ENCODE assay signal across 8 mouse cellular contexts in genomic region chr10:20104271-20104931, GRCm38 (mm10). TPM values are rescaled to one million over a fixed set of nuclear protein-coding genes. Genes with fewer than 3 reads are reported as not detected.
DNase-seq lines count a peak whose midpoint lies in the region; ATAC-seq and TF ChIP-seq lines count a peak whose summit lies in the region.

No protein-coding gene starts in this region.

- peak overlapping the region; percentile 22; the same call in 1 of the 2 replicates for H3K4me2 ChIP-seq in CH12.LX (ENCODE audit: insufficient read depth, low read depth, poor library complexity, severe bottlenecking)
- H3K4me2 ChIP-seq in forebrain, embryonic 15.5 days (replicated peaks): no peak overlapping the region

- no peak for TF ChIP-seq RAD21 in CH12.LX (IDR thresholded peaks at IDR 0.05; ENCODE audit: low read depth, low read length)

- TF ChIP-seq POLR2A in CH12.LX (IDR thresholded peaks at IDR 0.05; ENCODE audit: low read depth, low read length): no peak

- H3K36me3 ChIP-seq in CH12.LX (replicated peaks in 1 of 2; ENCODE audit: control insufficient read depth in 1 of 2, insufficient read depth in 1 of 2, low read length in 1 of 2): peaks cover 60 to 83% of the 10 kb centered on the region in 2 experiments
- no peaks in the 10 kb centered on the region for H3K36me3 ChIP-seq in forebrain, embryonic 15.5 days

- 75% methylated on average over 8 of the region's 8 CpGs for WGBS in forebrain, embryonic 15.5 days

- no peak for ATAC-seq in forebrain, embryonic 15.5 days (replicated peaks)

- in situ Hi-C loops in CH12.LX (cut with MboI; ENCODE audit: low pct_ligation_motif_present, low pct_unique_long_range_greater_than_20kb, low sequenced_read_pairs): no loop called here

- no peak overlapping the region for H3K27ac ChIP-seq in CH12.LX (ENCODE audit: insufficient read depth, low read depth)
- H3K27ac ChIP-seq in forebrain, embryonic 15.5 days (replicated peaks): no peak overlapping the region

- H3K9me3 ChIP-seq in CH12.LX (replicated peaks; ENCODE audit: low read length): no peaks in the 10 kb centered on the region
- no peaks in the 10 kb centered on the region for H3K9me3 ChIP-seq in forebrain, embryonic 15.5 days

- intact Hi-C loops in heart, postnatal 10 days (cut with DNase I): no loop called here

- dilution Hi-C loops in CH12.LX (cut with MboI; ENCODE audit: extremely low pct_ligation_motif_present, extremely low pct_unique_long_range_greater_than_20kb, low sequenced_read_pairs): no loop called here

- TF ChIP-seq EP300 in CH12.LX (IDR thresholded peaks at IDR 0.05; ENCODE audit: low read length): peak; percentile 62

- no peak overlapping the region for H3K4me3 ChIP-seq in CH12.LX (replicated peaks in 1 of 3; ENCODE audit: low read depth in 2 of 3, low read length in 2 of 3, poor library complexity in 1 of 3)
- no peak overlapping the region for H3K4me3 ChIP-seq in forebrain, embryonic 15.5 days

- peaks cover 8 to 20% of the 10 kb centered on the region in 2 experiments for H3K4me1 ChIP-seq in CH12.LX (ENCODE audit: control insufficient read depth in 1 of 2, insufficient read depth in 2 of 2)
- no peaks in the 10 kb centered on the region for H3K4me1 ChIP-seq in forebrain, embryonic 15.5 days

- H3K79me2 ChIP-seq in CH12.LX (replicated peaks; ENCODE audit: control insufficient read depth, extremely low read depth, insufficient read depth, poor library complexity, severe bottlenecking): 0 out of 2 replicates have a peak, but pooled peaks cover 2% of the 10 kb centered on the region

- no peak overlapping the region for H3K9ac ChIP-seq in CH12.LX (ENCODE audit: insufficient read depth, low read depth)
- no peak overlapping the region for H3K9ac ChIP-seq in forebrain, embryonic 15.5 days (replicated peaks)

- H3K27me3 ChIP-seq in CH12.LX (replicated peaks): no peaks in the 10 kb centered on the region
- no peaks in the 10 kb centered on the region for H3K27me3 ChIP-seq in forebrain, embryonic 15.5 days

- peak; percentile 85 for DNase-seq in gastrocnemius, adult 18-20 months (ENCODE audit: low spot score)
- DNase-seq in gastrocnemius, postnatal 10 days: no peak
- peak; percentile 74 for DNase-seq in CH12.LX (ENCODE audit: extremely low read depth)
- peak; percentile 77 to 87 for DNase-seq in cerebellum, adult 18-20 months
- peak; percentile 88 to 89 for DNase-seq in heart, postnatal 10 days
- DNase-seq in lung, postnatal 25 days (ENCODE audit: low spot score): peak; percentile 96
- no peak for DNase-seq in embryo, embryonic 9.5 days (ENCODE audit: extremely low spot score)

- no peak for TF ChIP-seq CTCF in CH12.LX (conservative IDR thresholded peaks at IDR 0.05 in 1 of 2, IDR thresholded peaks at IDR 0.05 in 1 of 2; ENCODE audit: low read depth in 2 of 2, low read length in 2 of 2)

TF ChIP-seq in CH12.LX, 34 proteins besides CTCF, POLR2A, EP300 and RAD21:
- TF ChIP-seq POLR2AphosphoS2 (IDR thresholded peaks at IDR 0.05; ENCODE audit: low read depth, low read length) (no peak), ELF1 (IDR thresholded peaks at IDR 0.05; ENCODE audit: low read depth, low read length) (peak; percentile 23; the same call in 1 of the 2 replicates), ZMIZ1 (IDR thresholded peaks at IDR 0.05; ENCODE audit: low read depth, low read length) (no peak), SIN3A (IDR thresholded peaks at IDR 0.05; ENCODE audit: low read length) (peak; percentile 40; the same call in 1 of the 2 replicates), NELFE (IDR thresholded peaks at IDR 0.05; ENCODE audit: low read depth, low read length) (no peak), USF2 (conservative IDR thresholded peaks at IDR 0.05; ENCODE audit: low read depth, low read length) (no peak), MAX (IDR thresholded peaks at IDR 0.05; ENCODE audit: low read length) (no peak), ETS1 (conservative IDR thresholded peaks at IDR 0.05; ENCODE audit: low read depth, low read length) (peak; percentile 51), GABPA (IDR thresholded peaks at IDR 0.05; ENCODE audit: insufficient replicate concordance, low read depth, low read length) (no peak), JUND (conservative IDR thresholded peaks at IDR 0.05; ENCODE audit: low read depth, low read length) (peak; percentile 33; the same call in 1 of the 2 replicates), CHD2 (IDR thresholded peaks at IDR 0.05; ENCODE audit: low read length) (peak; percentile 73), MAZ (IDR thresholded peaks at IDR 0.05; ENCODE audit: low read depth, low read length) (no peak), JUN (IDR thresholded peaks at IDR 0.05; ENCODE audit: insufficient read depth, low read depth, low read length) (peak; percentile 47), BHLHE40 (IDR thresholded peaks at IDR 0.05; ENCODE audit: low read depth, low read length) (peak; percentile 81), RCOR1 (conservative IDR thresholded peaks at IDR 0.05; ENCODE audit: low read depth, low read length) (no peak), E2F4 (IDR thresholded peaks at IDR 0.05; ENCODE audit: insufficient replicate concordance, low read depth, low read length) (no peak), ZNF384 (IDR thresholded peaks at IDR 0.05; ENCODE audit: low read depth, low read length) (peak; percentile 86), MEF2A (IDR thresholded peaks at IDR 0.05; ENCODE audit: borderline replicate concordance, low read depth, low read length) (0 out of 2 replicates have a peak, but pooled peaks have one; percentile 32)

RNA-seq across cellular contexts. Expression of gene Map7, which starts 43.9 kb away (rescaled TPM):
- total RNA-seq in gastrocnemius, adult 18-20 months (2021): 1 to 10 TPM; 5.0 to 6.7 TPM
- 1 to 10 TPM; 1.9 to 2.0 TPM for total RNA-seq in gastrocnemius, postnatal 10 days (2021)
- total RNA-seq in CH12.LX (2012; rRNA removed) (7.4 and 8.8 TPM in 2 replicates), CH12.LX (2014; rRNA removed) (21.6 and 23.3 TPM in 2 replicates)
- polyA plus RNA-seq in CH12.LX (2012; ENCODE audit: insufficient read length, low read depth): 31.1 and 48.0 TPM in 2 replicates
- total RNA-seq in heart, postnatal 10 days (2021): 10 to 100 TPM; 13.6 to 15.8 TPM
- 4.7 and 6.2 TPM in 2 replicates for polyA plus RNA-seq in forebrain, embryonic 15.5 days (2015; fragmentation: Nextera tagmentation; extraction: Ambion mirVana)

Comparison
In these comparisons a context has a peak if more than half of its experiments do, and no peak if none do; other contexts are left out.
1. DNase-seq: peak in gastrocnemius, adult 18-20 months (single experiment), CH12.LX (single experiment), cerebellum, adult 18-20 months (2 of 2), heart, postnatal 10 days (2 of 2) and lung, postnatal 25 days (single experiment); none in gastrocnemius, postnatal 10 days (single experiment) and embryo, embryonic 9.5 days (single experiment).